Mouse (Mus musculus) bone marrow macrophage, adult 2 months (primary cell): Measurements from ENCODE around the gene Macf1.

ENCODE experiments used
- CTCF ChIP-seq: IDR thresholded peaks from 2 replicates; pipeline ENCODE4 v1.5.1; 2012; ENCODE audit warnings: low read depth, mild to moderate bottlenecking, low read length, moderate library complexity
- POLR2A ChIP-seq: IDR thresholded peaks from 2 replicates; pipeline ENCODE4 v1.6.1; 2012; ENCODE audit warnings: mild to moderate bottlenecking, low read depth, low read length, borderline replicate concordance

DNA sequence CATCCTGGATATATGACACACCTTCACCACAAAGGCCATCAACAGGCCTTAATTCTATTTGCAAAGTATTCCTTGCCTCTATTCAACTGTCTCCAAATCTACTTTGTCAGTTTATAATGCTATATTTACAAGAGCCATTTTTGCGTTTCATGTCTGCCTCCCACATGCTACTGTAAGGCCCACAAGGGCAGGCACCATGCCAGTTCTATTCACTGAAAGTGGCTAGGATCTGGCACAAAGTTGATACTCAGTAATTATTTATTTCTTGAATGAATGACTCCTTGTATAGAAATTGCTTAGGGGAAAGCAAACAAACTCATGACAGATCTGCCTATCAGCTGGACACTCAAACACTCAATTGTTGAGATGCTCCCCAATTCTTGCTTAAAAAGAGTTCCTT is 280.1 kb downstream of the Macf1 start:
- TF ChIP-seq CTCF (no peak), POLR2A (no peak)
